Mouse (Mus musculus) E14TG2a.4 (cell line): ENCODE data around the gene Rsph14.

ENCODE experiments used
- CTCF ChIP-seq: conservative IDR thresholded peaks from 2 replicates; pipeline ENCODE4 v1.5.1; 2014; ENCODE audit warnings: low read length
- NANOG ChIP-seq: IDR thresholded peaks from 2 replicates; pipeline ENCODE4 v1.6.1; 2014; ENCODE audit warnings: borderline replicate concordance, low read length, mixed read lengths
- POU5F1 ChIP-seq: IDR thresholded peaks from 2 replicates; pipeline ENCODE4 v1.6.1; 2014; ENCODE audit warnings: low read length, borderline replicate concordance

DNA sequence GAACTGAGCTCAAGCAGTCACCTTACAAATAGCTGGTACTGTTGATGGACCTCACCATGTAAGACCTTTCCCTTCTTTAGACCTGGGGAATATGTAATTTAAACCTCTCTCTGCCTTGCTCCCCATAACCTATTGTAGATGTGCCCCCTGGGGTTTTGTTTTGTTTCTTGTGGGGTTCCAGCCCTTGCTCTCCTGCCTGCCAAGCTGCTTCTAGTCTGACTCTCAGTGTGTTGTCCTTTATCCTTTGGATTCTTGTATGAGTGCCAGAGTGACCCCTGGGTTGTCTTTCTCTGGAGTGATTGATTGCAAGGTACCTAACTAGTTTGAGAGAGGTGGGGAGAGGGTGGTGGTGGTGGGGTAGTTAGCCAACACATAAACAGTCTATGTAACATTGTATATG, 35.1 kb upstream of the Rsph14 start:
- TF ChIP-seq CTCF: no peak
- TF ChIP-seq NANOG: no peak
- TF ChIP-seq POU5F1: no peak
